Mouse (Mus musculus): ENCODE measurements at regions not wholly inside any gene's neighbourhood (a gene's known extent, or its start where the extent isn't known, plus 50 kb on each side); places are given as distances from the start of the nearest gene placed in this dataset.

GRCm38 (mm10) chr3:82781464-82781863 is 94.8 kb downstream of the Rbm46 start:
- no peak for ATAC-seq (replicated peaks; ENCODE audit: poor library complexity)

GRCm38 (mm10) chr3:82770512-82771270 is 105.6 kb downstream of the Rbm46 start:
- ATAC-seq (replicated peaks; ENCODE audit: poor library complexity): peak; percentile 44

GRCm38 (mm10) chr3:82767484-82767883 is 108.8 kb downstream of the Rbm46 start:
- no peak for ATAC-seq (replicated peaks; ENCODE audit: poor library complexity)

- ATAC-seq (replicated peaks; ENCODE audit: poor library complexity): no peak
These were observed 116.3 kb downstream of the Rbm46 start for GRCm38 (mm10) chr3:82759946-82760345.

- ATAC-seq (replicated peaks; ENCODE audit: poor library complexity): no peak
These were observed 117.3 kb downstream of the Rbm46 start for GRCm38 (mm10) chr3:82758967-82759366.

GRCm38 (mm10) chr3:82725546-82725945 is 150.7 kb downstream of the Rbm46 start:
- ATAC-seq (replicated peaks; ENCODE audit: poor library complexity): peak; percentile 92

- no peak for ATAC-seq (replicated peaks; ENCODE audit: poor library complexity)
These were observed 159.7 kb upstream of the Npy2r start for GRCm38 (mm10) chr3:82707628-82708027.

- ATAC-seq (replicated peaks; ENCODE audit: poor library complexity): no peak
These were observed 144.2 kb upstream of the Npy2r start for GRCm38 (mm10) chr3:82692131-82692530.

GRCm38 (mm10) chr3:82656159-82656874 is 108.4 kb upstream of the Npy2r start:
- no peak for ATAC-seq (replicated peaks; ENCODE audit: poor library complexity)

- no peak for ATAC-seq (replicated peaks; ENCODE audit: poor library complexity)
These were observed 104.5 kb upstream of the Npy2r start for GRCm38 (mm10) chr3:82652346-82652745.

- no peak for ATAC-seq (replicated peaks; ENCODE audit: poor library complexity)
These were observed 92.2 kb upstream of the Npy2r start for GRCm38 (mm10) chr3:82640052-82640451.

- no peak for ATAC-seq (replicated peaks; ENCODE audit: poor library complexity)
These were observed 88.8 kb upstream of the Npy2r start for GRCm38 (mm10) chr3:82636666-82637065.

- no peak for ATAC-seq (replicated peaks; ENCODE audit: poor library complexity)
These were observed 72.6 kb upstream of the Npy2r start for GRCm38 (mm10) chr3:82620418-82621003.

- ATAC-seq (replicated peaks; ENCODE audit: poor library complexity): no peak
These were observed 71.5 kb upstream of the Npy2r start for GRCm38 (mm10) chr3:82619371-82619770.

- no peak for ATAC-seq (replicated peaks; ENCODE audit: poor library complexity)
These were observed 54.0 kb upstream of the Npy2r start for GRCm38 (mm10) chr3:82601880-82602279.

GRCm38 (mm10) chr3:82598656-82599055 is 50.8 kb upstream of the Npy2r start:
- ATAC-seq (replicated peaks; ENCODE audit: poor library complexity): no peak
